Mouse (Mus musculus): ENCODE measurements around the gene Borcs5.

Gene Borcs5

DNA sequence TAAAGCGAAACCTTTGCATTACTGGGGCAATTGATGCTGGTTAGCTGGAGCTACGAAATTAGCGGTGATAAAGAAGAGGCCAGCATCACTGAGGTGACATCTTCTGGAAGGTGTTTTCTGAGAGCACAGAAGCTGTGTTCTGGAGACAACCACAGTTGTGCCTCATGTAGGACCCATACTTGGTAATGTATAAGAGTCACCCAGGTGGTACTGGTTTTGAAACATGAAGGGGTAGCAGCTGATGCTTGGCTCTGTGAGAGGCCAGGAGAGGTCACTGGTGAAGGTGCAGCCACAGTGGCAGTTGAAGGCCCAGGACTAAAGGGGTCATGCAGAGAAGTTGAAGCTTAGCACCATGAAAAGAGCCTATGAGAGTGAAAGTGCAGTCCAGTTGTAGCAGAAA is at the start of gene Borcs5:
Borcs5 (plus strand) TSS at position 301 of the 400 bp plus-strand sequence.
- no peak for DNase-seq (ENCODE audit: low read depth, low spot score)

GRCm38 (mm10) chr6:134591614-134592013 is 47.7 kb upstream of the Borcs5 start:
- no peak for DNase-seq (ENCODE audit: low read depth, low spot score)

DNA sequence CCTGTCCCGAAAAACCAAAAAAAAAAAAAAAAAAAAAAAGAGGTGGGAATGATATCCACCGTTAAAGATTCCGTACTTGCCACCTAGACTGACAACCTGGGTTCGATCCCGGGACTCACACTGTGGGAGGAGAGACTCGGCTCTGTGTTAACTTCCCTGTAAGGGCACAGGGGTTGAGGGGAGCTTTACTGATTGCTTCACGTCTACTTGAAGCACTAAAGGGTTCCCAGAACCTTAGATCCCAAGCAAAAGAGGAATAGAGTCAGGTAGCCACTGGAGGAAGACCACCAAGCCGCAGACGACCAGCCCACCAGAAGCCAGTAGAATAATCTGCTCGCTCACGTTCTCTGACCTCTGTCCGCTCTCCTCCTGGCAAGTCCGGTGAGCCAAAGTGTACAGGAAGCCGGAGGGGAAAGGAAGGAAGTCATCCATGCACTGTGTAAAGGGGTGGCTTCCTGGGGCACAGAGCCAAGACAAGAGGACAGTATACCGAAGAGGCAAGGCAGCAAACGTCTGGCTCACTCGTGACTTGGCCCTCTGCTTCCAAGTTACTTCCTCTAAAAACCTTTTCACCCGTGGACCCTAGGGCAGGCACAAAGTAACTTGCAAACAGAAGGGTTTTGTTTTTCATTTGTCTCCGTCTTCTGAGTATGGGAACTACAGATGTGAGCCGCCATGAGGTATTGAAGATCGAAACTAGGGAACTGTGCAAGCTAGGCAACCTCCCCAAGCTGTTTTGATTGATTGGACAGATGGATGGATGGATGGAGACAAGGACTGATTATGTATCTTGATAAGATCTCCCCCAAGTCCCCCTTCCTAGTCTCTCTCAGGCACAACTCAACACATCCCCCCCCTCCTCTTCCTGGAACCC is 44.5 kb upstream of the Borcs5 start:
- DNase-seq (ENCODE audit: low read depth, low spot score) = no peak

GRCm38 (mm10) chr6:134597651-134598229 is 41.6 kb upstream of the Borcs5 start:
- no peak for DNase-seq (ENCODE audit: low read depth, low spot score)

DNA sequence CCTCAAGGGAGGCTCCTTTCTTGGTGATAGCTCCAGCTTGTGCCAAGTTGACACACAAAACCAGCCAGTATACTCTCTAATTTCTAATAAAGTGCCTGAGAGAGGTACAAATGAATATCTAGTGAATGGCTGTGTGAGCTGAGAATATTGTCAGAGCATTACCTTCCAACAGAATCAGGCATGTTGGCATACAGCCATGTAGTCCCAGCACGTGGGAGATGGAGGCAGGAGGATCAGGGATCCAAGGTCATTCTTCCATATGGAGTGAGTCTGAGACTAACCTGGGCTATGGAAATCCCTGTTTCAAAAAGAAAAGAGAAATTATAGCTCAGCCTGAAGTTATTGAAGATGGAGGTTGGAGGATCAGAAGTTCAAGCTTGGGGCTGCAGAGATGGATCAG is 40.1 kb upstream of the Borcs5 start:
- no peak for DNase-seq (ENCODE audit: low read depth, low spot score)

DNA sequence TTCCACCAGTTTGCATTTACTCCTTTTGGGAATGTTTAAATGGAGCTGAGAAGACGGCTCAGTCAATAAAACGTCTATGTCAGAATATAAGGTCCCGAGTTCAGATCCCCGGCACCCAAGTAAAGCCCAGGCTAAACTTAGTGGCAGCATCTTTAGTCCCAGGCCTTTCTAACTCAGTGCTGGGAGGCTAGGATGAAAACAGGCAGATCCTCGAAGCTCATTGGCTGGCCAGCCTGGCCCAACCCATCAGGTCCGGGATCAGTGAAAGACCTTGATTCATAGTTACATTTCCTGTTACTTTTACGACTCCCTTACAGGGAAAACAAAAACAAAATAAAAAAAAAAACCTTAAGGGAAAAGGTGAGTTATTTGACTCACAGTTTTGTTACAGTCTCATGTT is 38.2 kb upstream of the Borcs5 start:
- no peak for DNase-seq (ENCODE audit: low read depth, low spot score)

DNA sequence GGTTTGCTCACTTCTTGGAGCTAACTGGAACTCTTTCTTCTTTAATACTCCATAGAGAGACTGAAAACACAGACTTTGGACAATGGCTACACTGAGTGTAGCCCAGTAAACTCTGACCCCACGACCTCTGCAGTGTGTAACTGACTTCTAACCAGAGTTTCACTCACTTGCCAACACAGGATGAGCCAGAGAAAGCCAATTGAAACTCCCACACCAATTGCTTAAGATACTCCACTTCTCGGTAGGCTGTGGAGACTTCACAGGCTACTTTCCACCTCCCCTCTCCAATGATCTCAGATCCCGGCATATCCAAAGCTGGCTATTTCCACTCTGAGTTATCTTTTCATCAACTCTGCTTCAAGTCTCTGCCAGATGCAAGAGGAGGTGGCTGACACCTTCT is 37.5 kb upstream of the Borcs5 start:
- DNase-seq (ENCODE audit: low read depth, low spot score) = no peak

DNA sequence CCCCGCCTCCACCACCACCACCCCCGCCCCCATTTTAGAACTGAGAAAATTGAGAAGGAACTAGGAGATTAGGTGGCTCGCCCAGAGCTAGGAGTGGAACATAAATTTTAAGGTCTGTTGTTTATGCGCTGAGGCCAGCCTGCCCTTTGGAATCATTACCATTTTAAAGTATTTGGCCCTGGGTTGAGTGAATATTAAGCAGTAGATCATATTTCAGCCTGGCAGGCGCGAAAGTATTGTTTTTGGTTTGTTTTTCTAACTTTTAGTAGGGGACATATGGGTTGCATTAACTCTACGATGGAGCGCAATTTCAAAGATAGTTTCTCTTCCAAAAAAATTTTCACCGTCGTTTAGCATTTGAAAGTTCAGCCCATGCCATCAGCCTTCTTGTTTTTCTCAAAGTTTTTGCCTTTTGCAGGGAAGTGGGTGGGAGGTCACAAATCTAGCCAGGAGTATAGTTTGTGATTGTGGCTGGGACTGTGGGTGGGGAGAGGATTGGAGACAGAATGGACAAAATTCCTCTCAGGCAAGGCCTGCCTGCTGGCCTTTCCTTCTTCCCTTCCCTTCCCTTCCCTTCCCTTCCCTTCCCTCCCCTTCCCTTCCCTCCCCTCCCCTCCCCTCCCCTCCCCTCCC is 36.8 kb upstream of the Borcs5 start:
- no peak for DNase-seq (ENCODE audit: low read depth, low spot score)

GRCm38 (mm10) chr6:134605196-134605595 is 34.1 kb upstream of the Borcs5 start:
- DNase-seq (ENCODE audit: low read depth, low spot score) = no peak

GRCm38 (mm10) chr6:134606540-134606939 is 32.8 kb upstream of the Borcs5 start:
- DNase-seq (ENCODE audit: low read depth, low spot score) = no peak

DNA sequence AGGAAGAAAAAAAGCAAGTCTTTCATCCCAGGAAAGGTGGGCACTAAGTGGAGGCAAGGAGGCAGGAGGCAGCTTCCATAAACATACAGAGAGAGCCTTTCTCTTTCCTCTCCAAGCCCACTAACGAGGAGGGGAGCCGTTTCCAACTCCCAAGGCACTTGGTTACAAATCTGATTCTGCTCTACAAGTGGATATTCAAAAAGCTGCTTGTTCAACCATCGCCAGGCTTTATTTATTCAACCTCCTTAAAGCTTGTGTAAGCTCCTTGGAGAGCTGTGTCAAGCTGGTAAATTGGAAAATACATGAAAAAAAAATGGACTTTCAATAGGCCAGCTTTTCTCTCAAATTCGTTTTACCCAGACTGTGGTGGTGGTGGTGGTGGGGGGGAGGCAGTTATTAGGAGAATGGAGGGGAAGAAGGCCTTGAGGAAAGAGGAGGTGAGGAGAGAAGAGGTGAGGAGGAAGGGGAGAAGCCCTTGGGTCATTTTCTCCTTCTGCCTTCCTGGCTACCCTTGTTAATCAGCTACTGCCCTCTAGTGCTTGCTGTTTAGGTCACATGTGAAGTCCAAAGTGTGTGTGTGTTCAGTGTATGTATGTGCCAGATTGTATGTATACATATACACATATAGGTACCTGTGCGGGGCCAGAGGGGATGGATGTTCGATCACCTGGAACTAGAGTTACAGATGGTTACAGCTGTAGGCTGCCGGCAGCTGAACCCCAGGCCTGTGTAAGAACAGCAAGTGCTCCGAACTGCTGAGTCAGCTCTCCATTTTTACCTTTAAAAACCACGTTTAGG is 32.2 kb upstream of the Borcs5 start:
- no peak for DNase-seq (ENCODE audit: low read depth, low spot score)

GRCm38 (mm10) chr6:134610380-134610779 is 28.9 kb upstream of the Borcs5 start:
- DNase-seq (ENCODE audit: low read depth, low spot score) = no peak

GRCm38 (mm10) chr6:134611896-134612295 is 27.4 kb upstream of the Borcs5 start:
- no peak for DNase-seq (ENCODE audit: low read depth, low spot score)

DNA sequence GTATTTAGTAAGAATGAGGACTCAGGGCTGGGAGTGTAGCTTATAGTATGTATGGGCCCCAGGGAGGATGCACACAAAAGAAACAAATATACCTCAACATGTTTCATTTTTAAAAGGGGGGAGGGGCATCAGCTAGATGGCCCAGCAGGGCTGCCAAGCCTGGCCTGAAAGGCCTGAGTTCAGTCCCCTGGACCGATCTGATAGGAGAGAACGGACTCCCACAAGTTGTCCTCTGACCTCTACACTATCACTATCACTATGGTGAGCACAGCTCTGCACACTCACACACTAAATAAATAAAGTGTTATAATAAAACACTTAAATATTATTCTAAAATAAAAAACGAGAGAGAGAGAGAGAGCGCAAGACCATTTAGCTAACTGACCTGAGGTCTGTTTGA is 25.0 kb upstream of the Borcs5 start:
- DNase-seq (ENCODE audit: low read depth, low spot score) = no peak

DNA sequence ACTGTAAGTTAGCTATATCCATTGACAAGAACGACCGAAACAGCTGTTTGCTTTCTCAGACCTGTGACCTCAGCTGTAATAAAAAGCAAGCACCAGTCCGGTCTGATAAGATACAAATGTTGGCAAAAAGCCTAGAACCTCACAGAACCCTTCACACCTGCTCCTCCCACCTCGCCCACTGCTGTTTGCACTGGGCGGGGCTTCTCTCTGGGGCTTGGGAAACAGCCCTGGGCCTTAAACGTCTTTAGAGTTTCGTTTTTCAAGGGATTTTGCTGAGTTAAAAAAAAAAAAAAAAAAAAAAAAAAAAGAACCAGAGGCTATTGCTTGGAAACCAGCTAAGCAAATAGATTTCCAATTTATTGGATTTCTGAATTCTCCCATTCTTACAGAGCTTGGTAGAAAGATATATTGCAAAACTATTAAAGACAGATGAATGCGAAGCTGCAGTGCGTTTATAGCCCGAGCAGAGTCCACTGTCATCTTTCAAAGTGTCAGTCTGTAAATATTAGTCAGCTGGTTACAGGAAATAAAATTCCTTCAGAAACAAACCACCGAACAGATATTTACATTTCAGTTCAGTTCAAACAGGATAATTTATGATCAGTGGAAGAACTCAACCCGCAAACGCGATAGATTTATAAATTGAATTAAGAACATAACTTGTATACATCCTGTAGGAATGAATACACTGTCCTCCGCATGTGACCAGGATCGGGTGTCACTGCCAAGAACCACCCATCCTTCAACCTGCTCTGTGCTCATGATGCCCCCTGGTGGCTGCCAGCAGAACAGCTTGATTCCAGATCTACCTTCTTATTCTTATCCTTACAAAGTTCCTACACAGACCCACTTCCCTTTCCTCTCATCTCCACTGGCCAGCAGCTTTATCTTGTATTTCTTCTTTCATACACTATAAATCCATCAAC is 24.3 kb upstream of the Borcs5 start:
- peak; percentile 68 for DNase-seq (ENCODE audit: low read depth, low spot score)

GRCm38 (mm10) chr6:134617589-134617988 is 21.7 kb upstream of the Borcs5 start:
- no peak for DNase-seq (ENCODE audit: low read depth, low spot score)

DNA sequence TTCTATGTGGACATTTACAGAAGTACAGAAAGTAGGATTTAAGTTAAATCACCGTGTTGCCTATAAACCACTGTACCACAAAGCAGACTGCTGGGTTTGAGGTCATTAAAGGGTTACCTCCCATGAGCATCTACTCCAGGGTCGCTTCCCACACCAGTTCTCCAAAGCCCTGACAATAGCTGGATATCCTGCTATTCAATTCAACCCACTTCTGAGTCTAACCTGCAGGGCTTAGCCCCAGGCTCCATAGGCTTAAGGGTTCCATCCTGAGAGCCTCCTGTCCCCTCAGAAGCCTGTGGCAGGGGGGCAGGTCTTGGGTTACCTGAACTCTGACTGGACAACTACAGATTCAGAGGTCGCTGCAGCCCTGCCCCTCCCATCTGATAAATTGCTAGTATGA is 19.2 kb upstream of the Borcs5 start:
- DNase-seq (ENCODE audit: low read depth, low spot score) = no peak

DNA sequence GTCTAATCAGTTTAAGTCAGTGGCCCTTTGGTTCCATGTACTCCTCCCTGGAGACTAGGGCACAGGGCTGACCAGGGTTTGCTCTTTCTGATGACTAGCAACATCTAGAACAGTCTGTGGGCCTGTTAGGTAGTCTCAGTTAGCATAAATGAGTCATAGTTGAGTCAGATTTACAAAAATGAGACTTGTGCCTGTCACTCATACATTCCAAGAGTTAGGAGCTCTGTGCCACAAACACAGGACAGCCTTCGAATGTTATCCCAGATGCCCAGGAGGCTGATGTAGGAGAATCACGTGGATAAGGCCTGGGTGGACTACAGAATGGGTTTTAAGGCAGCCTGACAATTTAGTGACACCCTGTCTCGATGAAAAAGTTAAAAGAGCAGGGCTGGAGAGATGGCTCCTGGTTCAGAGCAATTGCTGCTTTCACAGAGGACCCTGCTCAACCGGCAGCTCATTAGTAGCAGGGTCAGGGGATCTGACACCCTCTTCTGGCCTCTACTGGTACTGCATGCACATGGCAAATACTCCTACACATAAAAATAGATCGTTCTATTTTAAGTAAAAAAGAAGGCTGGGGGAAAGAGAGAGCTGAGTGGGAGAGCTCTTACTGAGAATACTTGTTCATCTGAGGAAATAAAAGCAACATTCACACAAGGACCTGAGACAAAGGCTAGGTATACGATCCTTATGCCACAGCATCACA is 18.3 kb upstream of the Borcs5 start:
- DNase-seq (ENCODE audit: low read depth, low spot score) = no peak

DNA sequence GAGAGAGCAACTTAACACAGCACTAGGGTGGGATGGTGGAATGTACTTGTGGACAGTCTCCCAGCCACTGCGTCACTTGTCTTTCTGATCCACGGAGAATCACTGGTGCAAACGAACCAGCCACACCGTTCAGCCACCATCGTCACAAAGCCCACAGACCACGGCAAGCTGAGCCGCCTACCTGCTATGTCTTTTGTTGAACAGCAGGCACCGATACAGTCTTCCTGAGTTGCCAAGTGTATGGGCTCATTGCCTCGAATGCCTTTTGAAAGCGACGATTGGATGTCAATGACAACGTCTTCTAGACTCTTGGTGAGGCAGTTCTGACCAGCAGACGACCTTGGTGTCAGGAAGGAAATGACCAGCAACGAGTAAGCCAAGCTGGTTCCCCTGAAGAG is 17.8 kb upstream of the Borcs5 start:
- no peak for DNase-seq (ENCODE audit: low read depth, low spot score)

GRCm38 (mm10) chr6:134625431-134625830 is 13.9 kb upstream of the Borcs5 start:
- DNase-seq (ENCODE audit: low read depth, low spot score) = no peak
